Mouse (Mus musculus): ENCODE results near the gene Ranbp1.
A peak's percentile ranks its signal among the peaks of the same experiment; 100 is the strongest.
"Not testable (repeated sequence)": the region's sequence is repeated elsewhere in the genome, so short reads cannot be mapped to it uniquely, and the experiment has no call there.

Ranbp1 gene

GRCm38 (mm10) chr16:18198365-18199098 is 50.0 kb downstream of the Ranbp1 start:
- no peak for DNase-seq

GRCm38 (mm10) chr16:18197881-18198280 is 50.7 kb downstream of the Ranbp1 start:
- DNase-seq, result no peak

GRCm38 (mm10) chr16:18195561-18195960 is 53.0 kb downstream of the Ranbp1 start:
- DNase-seq, result not testable (repeated sequence)

GRCm38 (mm10) chr16:18195068-18195467 is 53.5 kb downstream of the Ranbp1 start:
- DNase-seq, result no peak

- peak; percentile 62 for DNase-seq
These were observed 54.1 kb downstream of the Ranbp1 start for GRCm38 (mm10) chr16:18194208-18194985.

GRCm38 (mm10) chr16:18191006-18191405 is 57.5 kb downstream of the Ranbp1 start:
- DNase-seq, result no peak
